Mouse (Mus musculus) limb, embryonic 15.5 days (tissue): ENCODE measurements around the gene Mat1a. TPM values are rescaled to one million over a fixed set of nuclear protein-coding genes. Genes with fewer than 3 reads are reported as not detected.

ENCODE experiments used
- ATAC-seq: fragments of 200-750 bp; cut with Nextera tagmentation; 2 replicates; pipeline ENCODE4 v1.8.0; 2017; ENCODE audit warnings: low read depth, moderate TSS enrichment; ENCODE audit not compliant: insufficient number of reproducible peaks, low FRiP score, low TSS enrichment
- H3K27ac ChIP-seq: fragments of 300-500 bp; sonication (generic); 2 replicates; pipeline ENCODE4 v1.5.1; 2015; ENCODE audit warnings: moderate library complexity, mild to moderate bottlenecking, inconsistent platforms
- H3K27me3 ChIP-seq: fragments of 300-500 bp; sonication (generic); 2 replicates; pipeline ENCODE4 v1.6.1; 2015; ENCODE audit warnings: inconsistent platforms
- H3K36me3 ChIP-seq: fragments of 300-500 bp; sonication (generic); 2 replicates; pipeline ENCODE4 v1.6.1; 2015; ENCODE audit warnings: inconsistent platforms
- H3K4me1 ChIP-seq: fragments of 300-500 bp; sonication (generic); 2 replicates; pipeline ENCODE4 v1.6.1; 2015; ENCODE audit warnings: inconsistent platforms
- H3K4me2 ChIP-seq: fragments of 300-500 bp; sonication (generic); 2 replicates; pipeline ENCODE4 v1.6.1; 2015; ENCODE audit warnings: mild to moderate bottlenecking, inconsistent platforms
- H3K4me3 ChIP-seq: fragments of 300-500 bp; sonication (generic); 2 replicates; pipeline ENCODE4 v1.5.1; 2015; ENCODE audit warnings: mild to moderate bottlenecking, inconsistent platforms
- H3K9ac ChIP-seq: fragments of 300-500 bp; sonication (generic); 2 replicates; pipeline ENCODE4 v1.6.1; 2015; ENCODE audit warnings: inconsistent platforms
- H3K9me3 ChIP-seq: fragments of 300-500 bp; sonication (generic); 2 replicates; pipeline ENCODE4 v1.6.1; 2016; ENCODE audit warnings: inconsistent platforms
- WGBS: fragments of 180-500 bp; shearing (Covaris S2); methylation state at CpG from one replicate; pipeline ENCODE4 v1.1.7; 2015; 5-methylcytosine and 5-hydroxymethylcytosine counted together
- polyA plus RNA-seq: library from polyadenylated mRNA; unstranded; fragments of >200 nt; fragmentation: Nextera tagmentation; extraction: Ambion mirVana; gene quantifications from 2 replicates; pipeline ENCODE4 v1.2.1, GENCODE M21; 2015

Mat1a gene
- polyA plus RNA-seq, 1 experiment from 2014 or later: 0.13 TPM

DNA sequence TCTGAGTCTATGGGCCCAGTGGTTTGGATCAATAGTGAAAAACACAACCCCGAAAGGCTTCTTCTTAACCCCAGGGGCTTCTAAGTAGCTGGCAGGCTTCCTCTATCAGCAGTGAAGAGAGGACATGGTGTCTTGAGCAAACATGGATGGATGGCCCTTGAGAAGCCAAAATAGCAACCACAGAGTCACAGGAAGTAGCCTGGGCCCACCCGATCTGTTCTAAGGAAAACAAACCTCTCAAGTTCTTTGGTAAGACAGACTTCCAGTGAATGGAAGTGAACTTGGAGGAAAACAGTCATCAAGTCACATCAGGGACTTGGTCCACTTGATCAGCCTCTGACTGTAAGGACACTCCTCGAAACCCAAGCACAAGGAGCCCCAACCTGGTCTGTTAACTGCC, 42.1 kb downstream of the Mat1a start:
- ATAC-seq: no peak
- 78% methylated on average over 3 of the region's 3 CpGs for WGBS
- H3K9me3 ChIP-seq: no peaks in the 10 kb centered on the region
- H3K27ac ChIP-seq: no peak overlapping the region
- H3K36me3 ChIP-seq: no peaks in the 10 kb centered on the region
- no peak overlapping the region for H3K9ac ChIP-seq
- no peak overlapping the region for H3K4me3 ChIP-seq
- no peak overlapping the region for H3K4me2 ChIP-seq
- no peaks in the 10 kb centered on the region for H3K27me3 ChIP-seq
- no peaks in the 10 kb centered on the region for H3K4me1 ChIP-seq

DNA sequence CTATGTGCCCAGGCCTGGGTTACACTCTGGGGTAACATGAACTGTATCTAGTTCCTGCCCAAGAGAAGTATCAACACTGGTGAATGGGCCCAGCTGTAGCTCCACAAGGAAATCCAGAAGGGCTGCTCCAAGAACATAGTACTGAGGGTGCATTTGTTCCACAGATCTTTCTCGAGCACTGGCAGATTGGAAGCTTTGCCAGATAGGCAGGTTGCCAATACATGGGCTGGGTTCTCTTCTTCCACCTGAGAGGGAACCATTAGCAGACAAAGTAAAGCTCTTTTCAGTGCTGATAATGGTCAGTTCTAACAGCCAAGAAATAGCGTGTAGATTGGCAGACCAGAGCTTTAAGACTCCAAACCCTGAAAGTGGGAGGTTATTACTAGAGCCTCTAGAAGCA, 42.5 kb downstream of the Mat1a start:
- no peak overlapping the region for H3K4me2 ChIP-seq
- WGBS: 75% methylated on average over 2 of the region's 2 CpGs
- H3K36me3 ChIP-seq: no peaks in the 10 kb centered on the region
- no peaks in the 10 kb centered on the region for H3K27me3 ChIP-seq
- no peaks in the 10 kb centered on the region for H3K9me3 ChIP-seq
- H3K4me1 ChIP-seq: no peaks in the 10 kb centered on the region
- no peak overlapping the region for H3K9ac ChIP-seq
- ATAC-seq: no peak
- H3K27ac ChIP-seq: no peak overlapping the region
- no peak overlapping the region for H3K4me3 ChIP-seq

GRCm38 (mm10) chr14:41151220-41151898, 46.5 kb downstream of the Mat1a start, which contains the start of gene Mbl1:
Gene Mbl1, plus strand, starts transcription at chr14:41151458.
- H3K4me2 ChIP-seq: no peak within 1 kb of the TSS
- 83% methylated on average over 7 of the region's 7 CpGs for WGBS
- no peaks in the 10 kb centered on the region for H3K4me1 ChIP-seq
- no peak within 1 kb of the TSS for H3K4me3 ChIP-seq
- no peaks in the 10 kb centered on the region for H3K9me3 ChIP-seq
- no peaks in the 10 kb centered on the region for H3K27me3 ChIP-seq
- ATAC-seq: no peak
- H3K36me3 ChIP-seq: no peaks in the 10 kb centered on the region
- no peak within 1 kb of the TSS for H3K9ac ChIP-seq
- H3K27ac ChIP-seq: no peak within 1 kb of the TSS

GRCm38 (mm10) chr14:41160076-41160475, 55.2 kb downstream of the Mat1a start:
- no peaks in the 10 kb centered on the region for H3K36me3 ChIP-seq
- H3K9me3 ChIP-seq: no peaks in the 10 kb centered on the region
- ATAC-seq: no peak
- WGBS: 81% methylated on average over 4 of the region's 4 CpGs
- no peak overlapping the region for H3K27ac ChIP-seq
- H3K4me3 ChIP-seq: no peak overlapping the region
- no peaks in the 10 kb centered on the region for H3K4me1 ChIP-seq
- H3K27me3 ChIP-seq: no peaks in the 10 kb centered on the region
- no peak overlapping the region for H3K9ac ChIP-seq
- no peak overlapping the region for H3K4me2 ChIP-seq

- H3K4me3 ChIP-seq: no peak overlapping the region
- H3K27me3 ChIP-seq: no peaks in the 10 kb centered on the region
- no peaks in the 10 kb centered on the region for H3K9me3 ChIP-seq
- ATAC-seq: no peak
- no peaks in the 10 kb centered on the region for H3K36me3 ChIP-seq
- H3K9ac ChIP-seq: no peak overlapping the region
- 27% methylated on average over 1 of the region's 1 CpGs for WGBS
- no peak overlapping the region for H3K4me2 ChIP-seq
- no peaks in the 10 kb centered on the region for H3K4me1 ChIP-seq
- no peak overlapping the region for H3K27ac ChIP-seq
Observed at GRCm38 (mm10) chr14:41160743-41161142, 55.9 kb downstream of the Mat1a start.

GRCm38 (mm10) chr14:41162663-41163062, 57.8 kb downstream of the Mat1a start:
- no peaks in the 10 kb centered on the region for H3K4me1 ChIP-seq
- H3K9me3 ChIP-seq: no peaks in the 10 kb centered on the region
- no peak overlapping the region for H3K4me2 ChIP-seq
- H3K27ac ChIP-seq: no peak overlapping the region
- no peak overlapping the region for H3K4me3 ChIP-seq
- no peak for ATAC-seq
- H3K9ac ChIP-seq: no peak overlapping the region
- no peaks in the 10 kb centered on the region for H3K36me3 ChIP-seq
- H3K27me3 ChIP-seq: no peaks in the 10 kb centered on the region
- 12% methylated on average over 2 of the region's 2 CpGs for WGBS

DNA sequence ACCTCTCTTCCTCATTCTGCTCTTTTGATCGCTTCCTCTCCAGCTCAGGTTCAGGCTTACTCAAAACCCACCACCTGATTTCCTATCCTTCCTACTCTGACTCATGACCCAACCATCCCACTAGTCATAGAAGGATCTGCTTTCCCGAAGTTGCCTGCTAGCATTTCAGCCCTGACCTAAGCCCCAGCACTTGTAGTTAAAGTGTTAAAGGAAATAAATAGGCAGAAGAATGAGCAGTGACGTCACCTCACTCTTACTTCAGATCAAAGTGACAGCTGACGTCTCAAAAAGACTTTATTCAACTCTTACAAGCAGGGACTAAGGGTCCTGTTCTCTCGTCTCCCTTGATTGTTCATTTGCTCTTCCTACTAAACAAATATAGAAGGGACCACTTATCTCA, 62.4 kb downstream of the Mat1a start:
- Histone ChIP-seq H3K36me3 (no peaks in the 10 kb centered on the region), H3K4me3 (no peak overlapping the region), H3K9ac (no peak overlapping the region), H3K4me2 (no peak overlapping the region), H3K9me3 (no peaks in the 10 kb centered on the region), H3K27ac (no peak overlapping the region), H3K4me1 (no peaks in the 10 kb centered on the region), H3K27me3 (no peaks in the 10 kb centered on the region)
- ATAC-seq: no peak
- 53% methylated on average over 5 of the region's 5 CpGs for WGBS

- 90% methylated on average over 1 of the region's 1 CpGs for WGBS
- Histone ChIP-seq H3K36me3 (no peaks in the 10 kb centered on the region), H3K9me3 (no peaks in the 10 kb centered on the region), H3K4me3 (no peak overlapping the region), H3K27ac (no peak overlapping the region), H3K27me3 (no peaks in the 10 kb centered on the region), H3K4me2 (no peak overlapping the region), H3K4me1 (no peaks in the 10 kb centered on the region), H3K9ac (no peak overlapping the region)
- no peak for ATAC-seq
Observed at GRCm38 (mm10) chr14:41168567-41168966, 63.7 kb downstream of the Mat1a start.

GRCm38 (mm10) chr14:41170514-41170913, 65.7 kb downstream of the Mat1a start:
- no peaks in the 10 kb centered on the region for H3K9me3 ChIP-seq
- H3K4me3 ChIP-seq: no peak overlapping the region
- no peak overlapping the region for H3K27ac ChIP-seq
- no peaks in the 10 kb centered on the region for H3K4me1 ChIP-seq
- no peaks in the 10 kb centered on the region for H3K36me3 ChIP-seq
- ATAC-seq: no peak
- H3K4me2 ChIP-seq: no peak overlapping the region
- 71% methylated on average over 2 of the region's 2 CpGs for WGBS
- H3K27me3 ChIP-seq: no peaks in the 10 kb centered on the region
- H3K9ac ChIP-seq: no peak overlapping the region

Other genes starting within 250 kb of the Mat1a start
- gene Sh2d4b, start 211.8 kb upstream of the Mat1a start, polyA plus RNA-seq: 0.58 and 0.79 TPM in 2 replicates
- 70.3 and 76.9 TPM in 2 replicates for gene Tspan14, start 138.2 kb upstream of the Mat1a start, polyA plus RNA-seq
- 38.0 and 39.6 TPM in 2 replicates for gene Fam213a, start 91.2 kb upstream of the Mat1a start, polyA plus RNA-seq
- gene Dydc2, start 35.8 kb upstream of the Mat1a start, polyA plus RNA-seq: not detected in 2 replicates
- gene Dydc1, start 32.1 kb upstream of the Mat1a start, polyA plus RNA-seq: not detected in 2 replicates
- not detected in 2 replicates for gene Sftpa1, start 26.7 kb downstream of the Mat1a start, polyA plus RNA-seq
- gene Mbl1, start 46.4 kb downstream of the Mat1a start, polyA plus RNA-seq: not detected in 2 replicates
- 0.79 and 1.1 TPM in 2 replicates for gene Sftpd, start 80.1 kb downstream of the Mat1a start, polyA plus RNA-seq
- gene Gm2832, start 173.8 kb downstream of the Mat1a start, polyA plus RNA-seq: not detected in 2 replicates
- not detected in 2 replicates for gene Gm5798, start 243.6 kb downstream of the Mat1a start, polyA plus RNA-seq